Mouse (Mus musculus) lung, adult 2 months (tissue): Measurements from ENCODE around the gene Cpm.
A peak's percentile ranks its signal among the peaks of the same experiment; 100 is the strongest.

Experiments used
- CTCF ChIP-seq: fragments of 200-500 bp; IDR thresholded peaks from 2 replicates; pipeline ENCODE4 v1.5.1; 2011; ENCODE audit warnings: mild to moderate bottlenecking, low read length, control low read depth; ENCODE audit not compliant: insufficient read depth
- POLR2A ChIP-seq: fragments of 200-500 bp; IDR thresholded peaks from 2 replicates; pipeline ENCODE4 v1.6.1; 2011; ENCODE audit warnings: low read depth, mild to moderate bottlenecking, control low read depth, low read length, borderline replicate concordance; ENCODE audit errors: extremely low read depth

GRCm38 (mm10) chr10:117681999-117682857 lies 52.9 kb downstream of the Cpm start:
- TF ChIP-seq POLR2A (no peak), CTCF (peak; percentile 62)
